Mouse (Mus musculus): ENCODE measurements at regions not wholly inside any gene's neighbourhood (a gene's known extent, or its start where the extent isn't known, plus 50 kb on each side); places are given as distances from the start of the nearest gene placed in this dataset.

GRCm38 (mm10) chr8:56893638-56894037 is 342.7 kb downstream of the Fbxo8 start:
- no peak overlapping the region for H3K4me2 ChIP-seq (ENCODE audit: low read depth, low read length)
- H3K36me3 ChIP-seq (ENCODE audit: control insufficient read depth, insufficient read depth), result no peaks in the 10 kb centered on the region
- ATAC-seq (replicated peaks; ENCODE audit: extremely low read depth, insufficient read depth, low FRiP score), result no peak
- H3K4me3 ChIP-seq (ENCODE audit: low read length), result no peak overlapping the region
- H3K4me1 ChIP-seq (ENCODE audit: control insufficient read depth, insufficient read depth, low read length), result no peaks in the 10 kb centered on the region; the same call in none of the 2 replicates
- WGBS, result 31% methylated on average over 3 of the region's 3 CpGs
- H3K27me3 ChIP-seq (ENCODE audit: control insufficient read depth, insufficient read depth, low read length), result no peaks in the 10 kb centered on the region
- H3K9me3 ChIP-seq (replicated peaks; ENCODE audit: control insufficient read depth, low read length), result no peaks in the 10 kb centered on the region
- H3K27ac ChIP-seq (ENCODE audit: low read length), result no peak overlapping the region; the same call in 1 of the 2 replicates
- H3K9ac ChIP-seq (ENCODE audit: low read length), result no peak overlapping the region

DNA sequence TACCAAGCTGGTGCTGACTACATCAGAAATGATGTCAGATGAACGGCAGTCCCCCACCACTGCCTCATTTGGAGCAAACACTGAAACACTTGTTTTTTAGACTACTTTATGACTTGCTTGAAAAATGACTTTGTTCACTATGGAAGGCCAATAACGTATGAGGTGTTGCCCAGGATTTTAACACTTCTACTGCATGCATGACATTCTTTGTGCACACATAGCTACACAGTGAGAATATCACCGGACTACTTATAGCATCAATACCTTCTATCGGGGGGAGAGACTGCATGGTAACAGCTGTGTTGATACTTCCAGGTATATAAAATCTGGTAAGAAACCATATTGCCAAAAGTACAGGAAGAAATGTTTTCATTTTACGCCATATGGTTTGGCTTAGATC is 364.5 kb downstream of the Fbxo8 start:
- Histone ChIP-seq H3K27ac (ENCODE audit: low read length) (no peak overlapping the region), H3K9ac (ENCODE audit: low read length) (no peak overlapping the region), H3K9me3 (replicated peaks; ENCODE audit: control insufficient read depth, low read length) (no peaks in the 10 kb centered on the region), H3K27me3 (ENCODE audit: control insufficient read depth, insufficient read depth, low read length) (no peaks in the 10 kb centered on the region), H3K36me3 (ENCODE audit: control insufficient read depth, insufficient read depth) (no peaks in the 10 kb centered on the region), H3K4me3 (ENCODE audit: low read length) (no peak overlapping the region), H3K4me2 (ENCODE audit: low read depth, low read length) (no peak overlapping the region), H3K4me1 (ENCODE audit: control insufficient read depth, insufficient read depth, low read length) (no peaks in the 10 kb centered on the region)
- ATAC-seq (replicated peaks; ENCODE audit: extremely low read depth, insufficient read depth, low FRiP score), result no peak
- WGBS, result 65% methylated on average over 5 of the region's 5 CpGs

- no peak for ATAC-seq (replicated peaks; ENCODE audit: extremely low read depth, insufficient read depth, low FRiP score)
- Histone ChIP-seq H3K9ac (ENCODE audit: low read length) (no peak overlapping the region), H3K4me2 (ENCODE audit: low read depth, low read length) (no peak overlapping the region), H3K4me1 (ENCODE audit: control insufficient read depth, insufficient read depth, low read length) (no peaks in the 10 kb centered on the region), H3K27me3 (ENCODE audit: control insufficient read depth, insufficient read depth, low read length) (no peaks in the 10 kb centered on the region), H3K4me3 (ENCODE audit: low read length) (no peak overlapping the region), H3K36me3 (ENCODE audit: control insufficient read depth, insufficient read depth) (no peaks in the 10 kb centered on the region), H3K27ac (ENCODE audit: low read length) (no peak overlapping the region), H3K9me3 (replicated peaks; ENCODE audit: control insufficient read depth, low read length) (no peaks in the 10 kb centered on the region)
- WGBS, result 83% methylated on average over 5 of the region's 5 CpGs
Observed at GRCm38 (mm10) chr8:56915989-56916388, 365.1 kb downstream of the Fbxo8 start.

GRCm38 (mm10) chr8:56924724-56925123 is 373.8 kb downstream of the Fbxo8 start:
- no peaks in the 10 kb centered on the region for H3K27me3 ChIP-seq (ENCODE audit: control insufficient read depth, insufficient read depth, low read length)
- 0% methylated on average over 1 of the region's 1 CpGs for WGBS
- peak; percentile 70; the same call in 1 of the 2 replicates for ATAC-seq (replicated peaks; ENCODE audit: extremely low read depth, insufficient read depth, low FRiP score)
- no peak overlapping the region; the same call in 1 of the 2 replicates for H3K27ac ChIP-seq (ENCODE audit: low read length)
- H3K9ac ChIP-seq (ENCODE audit: low read length), result no peak overlapping the region
- no peaks in the 10 kb centered on the region for H3K9me3 ChIP-seq (replicated peaks; ENCODE audit: control insufficient read depth, low read length)
- 0 out of 2 replicates have a peak overlapping the region, but pooled peaks have one; percentile 6 for H3K4me2 ChIP-seq (ENCODE audit: low read depth, low read length)
- H3K36me3 ChIP-seq (ENCODE audit: control insufficient read depth, insufficient read depth), result no peaks in the 10 kb centered on the region
- no peak overlapping the region for H3K4me3 ChIP-seq (ENCODE audit: low read length)
- peaks cover 9% of the 10 kb centered on the region for H3K4me1 ChIP-seq (ENCODE audit: control insufficient read depth, insufficient read depth, low read length)

GRCm38 (mm10) chr8:56927166-56927565 is 376.3 kb downstream of the Fbxo8 start:
- 80% methylated on average over 1 of the region's 1 CpGs for WGBS
- Histone ChIP-seq H3K4me3 (ENCODE audit: low read length) (no peak overlapping the region), H3K4me1 (ENCODE audit: control insufficient read depth, insufficient read depth, low read length) (peaks cover 15% of the 10 kb centered on the region), H3K9me3 (replicated peaks; ENCODE audit: control insufficient read depth, low read length) (no peaks in the 10 kb centered on the region), H3K27me3 (ENCODE audit: control insufficient read depth, insufficient read depth, low read length) (no peaks in the 10 kb centered on the region), H3K9ac (ENCODE audit: low read length) (no peak overlapping the region), H3K36me3 (ENCODE audit: control insufficient read depth, insufficient read depth) (no peaks in the 10 kb centered on the region), H3K4me2 (ENCODE audit: low read depth, low read length) (no peak overlapping the region), H3K27ac (ENCODE audit: low read length) (no peak overlapping the region)
- no peak for ATAC-seq (replicated peaks; ENCODE audit: extremely low read depth, insufficient read depth, low FRiP score)

GRCm38 (mm10) chr8:56929076-56929475 is 378.2 kb downstream of the Fbxo8 start:
- no peak overlapping the region for H3K4me3 ChIP-seq (ENCODE audit: low read length)
- WGBS, result 64% methylated on average over 6 of the region's 6 CpGs
- no peak overlapping the region for H3K27ac ChIP-seq (ENCODE audit: low read length)
- no peak overlapping the region for H3K4me2 ChIP-seq (ENCODE audit: low read depth, low read length)
- H3K9me3 ChIP-seq (replicated peaks; ENCODE audit: control insufficient read depth, low read length), result no peaks in the 10 kb centered on the region
- H3K27me3 ChIP-seq (ENCODE audit: control insufficient read depth, insufficient read depth, low read length), result no peaks in the 10 kb centered on the region
- ATAC-seq (replicated peaks; ENCODE audit: extremely low read depth, insufficient read depth, low FRiP score), result no peak
- peaks cover 20% of the 10 kb centered on the region for H3K4me1 ChIP-seq (ENCODE audit: control insufficient read depth, insufficient read depth, low read length)
- H3K36me3 ChIP-seq (ENCODE audit: control insufficient read depth, insufficient read depth), result no peaks in the 10 kb centered on the region
- no peak overlapping the region for H3K9ac ChIP-seq (ENCODE audit: low read length)

DNA sequence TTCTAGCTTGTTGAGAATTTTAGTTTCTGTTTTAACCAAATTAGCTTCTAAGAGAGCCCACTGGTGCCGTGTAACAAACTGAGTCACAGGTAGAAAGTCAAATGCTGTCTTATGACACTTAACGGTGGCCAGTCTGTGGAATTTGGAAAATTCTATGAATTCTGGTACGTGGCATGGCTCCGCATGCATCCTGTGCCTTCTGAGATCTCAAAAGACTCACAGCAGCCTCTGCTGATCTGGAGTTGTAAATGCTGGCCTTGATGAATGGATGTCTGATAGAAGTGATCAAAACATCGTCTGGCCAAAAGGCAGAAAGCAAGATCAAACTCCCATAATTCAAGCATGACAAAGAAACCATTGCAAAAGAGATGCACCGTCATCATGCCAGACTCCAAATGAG is 381.5 kb downstream of the Fbxo8 start:
- Histone ChIP-seq H3K36me3 (ENCODE audit: control insufficient read depth, insufficient read depth) (no peaks in the 10 kb centered on the region), H3K4me3 (ENCODE audit: low read length) (peak overlapping the region; percentile 29), H3K9me3 (replicated peaks; ENCODE audit: control insufficient read depth, low read length) (no peaks in the 10 kb centered on the region), H3K27ac (ENCODE audit: low read length) (no peak overlapping the region; the same call in 1 of the 2 replicates), H3K4me2 (ENCODE audit: low read depth, low read length) (peak overlapping the region; percentile 55), H3K27me3 (ENCODE audit: control insufficient read depth, insufficient read depth, low read length) (no peaks in the 10 kb centered on the region), H3K4me1 (ENCODE audit: control insufficient read depth, insufficient read depth, low read length) (peaks cover 11% of the 10 kb centered on the region), H3K9ac (ENCODE audit: low read length) (no peak overlapping the region; the same call in 1 of the 2 replicates)
- no peak for ATAC-seq (replicated peaks; ENCODE audit: extremely low read depth, insufficient read depth, low FRiP score)
- 32% methylated on average over 6 of the region's 6 CpGs for WGBS

DNA sequence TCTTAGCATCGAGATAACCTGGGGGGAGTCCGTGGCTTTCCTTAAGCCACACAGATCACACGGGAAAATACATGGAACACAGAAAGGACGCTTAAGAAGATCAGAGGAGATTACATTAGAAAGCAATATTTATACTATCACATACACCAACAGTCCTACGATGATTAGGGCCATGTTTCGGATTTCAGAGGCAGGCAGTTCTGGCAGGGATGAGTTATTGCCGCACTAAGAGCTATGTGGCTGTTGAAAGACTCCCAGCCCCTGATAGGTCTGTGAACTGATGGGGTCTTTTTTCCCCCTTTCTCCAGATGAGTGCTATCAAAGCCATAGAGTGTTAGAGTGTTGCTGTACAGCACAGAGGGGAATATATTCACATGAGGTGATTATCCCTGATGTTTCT is 358.6 kb upstream of the Hand2 start:
- Histone ChIP-seq H3K36me3 (ENCODE audit: control insufficient read depth, insufficient read depth) (no peaks in the 10 kb centered on the region), H3K4me1 (ENCODE audit: control insufficient read depth, insufficient read depth, low read length) (no peaks in the 10 kb centered on the region), H3K9me3 (replicated peaks; ENCODE audit: control insufficient read depth, low read length) (no peaks in the 10 kb centered on the region), H3K4me2 (ENCODE audit: low read depth, low read length) (no peak overlapping the region), H3K4me3 (ENCODE audit: low read length) (no peak overlapping the region), H3K27ac (ENCODE audit: low read length) (no peak overlapping the region), H3K9ac (ENCODE audit: low read length) (no peak overlapping the region), H3K27me3 (ENCODE audit: control insufficient read depth, insufficient read depth, low read length) (no peaks in the 10 kb centered on the region)
- no peak for ATAC-seq (replicated peaks; ENCODE audit: extremely low read depth, insufficient read depth, low FRiP score)
- 65% methylated on average over 7 of the region's 7 CpGs for WGBS

- no peak for ATAC-seq (replicated peaks; ENCODE audit: extremely low read depth, insufficient read depth, low FRiP score)
- Histone ChIP-seq H3K4me1 (ENCODE audit: control insufficient read depth, insufficient read depth, low read length) (no peaks in the 10 kb centered on the region), H3K9ac (ENCODE audit: low read length) (no peak overlapping the region), H3K9me3 (replicated peaks; ENCODE audit: control insufficient read depth, low read length) (no peaks in the 10 kb centered on the region), H3K4me2 (ENCODE audit: low read depth, low read length) (no peak overlapping the region), H3K4me3 (ENCODE audit: low read length) (no peak overlapping the region), H3K36me3 (ENCODE audit: control insufficient read depth, insufficient read depth) (no peaks in the 10 kb centered on the region), H3K27ac (ENCODE audit: low read length) (no peak overlapping the region), H3K27me3 (ENCODE audit: control insufficient read depth, insufficient read depth, low read length) (no peaks in the 10 kb centered on the region)
- WGBS, result 45% methylated on average over 3 of the region's 3 CpGs
Observed at GRCm38 (mm10) chr8:56970311-56970710, 350.5 kb upstream of the Hand2 start.
